Mouse (Mus musculus) neural tube, embryonic 10.5 days (tissue): ENCODE results near the gene Palm3.
A peak's percentile ranks its signal among the peaks of the same experiment; 100 is the strongest.
"Not testable (repeated sequence)": the region's sequence is repeated elsewhere in the genome, so short reads cannot be mapped to it uniquely, and the experiment has no call there.

Source experiments
- DNase-seq: peaks from one replicate; pipeline ENCODE4 v3.0.0-alpha.2; 2017; ENCODE audit warnings: low spot score; ENCODE audit errors: extremely low spot score

Palm3 gene

DNA sequence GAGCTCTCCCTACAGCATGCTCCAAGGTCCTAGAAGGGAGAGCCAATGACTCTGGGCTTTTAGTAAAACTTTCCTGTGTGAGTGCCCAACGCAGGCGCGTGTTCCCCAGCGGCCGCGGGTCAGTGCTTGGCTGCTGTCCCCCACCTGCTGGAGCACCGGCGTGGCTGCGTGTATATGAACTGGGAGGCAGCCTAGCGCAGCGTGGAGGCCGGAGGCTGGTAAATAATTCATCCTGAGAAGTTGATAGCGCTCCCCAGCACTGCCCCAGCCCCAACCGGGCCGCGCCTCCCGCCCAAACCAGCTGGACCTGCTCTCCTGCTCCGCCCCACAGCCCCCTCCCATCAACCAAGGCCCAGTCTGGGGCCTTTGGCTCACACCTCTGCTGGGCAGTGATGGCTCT is at the start of gene Palm3:
Gene Palm3, plus strand, starts transcription at position 376 of the 400 bp plus-strand sequence.
- no peak for DNase-seq

DNA sequence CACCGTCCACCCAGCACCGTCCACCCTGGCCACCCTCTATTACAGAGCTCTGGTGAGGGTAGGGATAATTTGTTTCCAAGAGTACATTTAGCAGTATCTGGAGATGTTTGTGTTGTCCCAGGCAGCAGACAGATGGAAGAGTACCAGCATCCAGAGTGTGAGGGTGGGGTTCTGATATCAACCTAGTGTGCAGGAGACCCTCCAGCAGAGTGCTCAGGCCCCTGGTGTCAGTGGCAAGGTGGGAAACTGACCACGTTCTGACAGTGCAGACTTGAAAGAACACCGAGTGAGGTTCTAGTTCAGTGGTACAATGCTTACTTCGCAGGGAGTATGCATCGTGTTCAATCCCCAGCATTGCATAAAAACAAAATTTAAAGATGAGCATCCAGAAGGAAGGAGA is 49.6 kb upstream of the Palm3 start:
- DNase-seq, result no peak

DNA sequence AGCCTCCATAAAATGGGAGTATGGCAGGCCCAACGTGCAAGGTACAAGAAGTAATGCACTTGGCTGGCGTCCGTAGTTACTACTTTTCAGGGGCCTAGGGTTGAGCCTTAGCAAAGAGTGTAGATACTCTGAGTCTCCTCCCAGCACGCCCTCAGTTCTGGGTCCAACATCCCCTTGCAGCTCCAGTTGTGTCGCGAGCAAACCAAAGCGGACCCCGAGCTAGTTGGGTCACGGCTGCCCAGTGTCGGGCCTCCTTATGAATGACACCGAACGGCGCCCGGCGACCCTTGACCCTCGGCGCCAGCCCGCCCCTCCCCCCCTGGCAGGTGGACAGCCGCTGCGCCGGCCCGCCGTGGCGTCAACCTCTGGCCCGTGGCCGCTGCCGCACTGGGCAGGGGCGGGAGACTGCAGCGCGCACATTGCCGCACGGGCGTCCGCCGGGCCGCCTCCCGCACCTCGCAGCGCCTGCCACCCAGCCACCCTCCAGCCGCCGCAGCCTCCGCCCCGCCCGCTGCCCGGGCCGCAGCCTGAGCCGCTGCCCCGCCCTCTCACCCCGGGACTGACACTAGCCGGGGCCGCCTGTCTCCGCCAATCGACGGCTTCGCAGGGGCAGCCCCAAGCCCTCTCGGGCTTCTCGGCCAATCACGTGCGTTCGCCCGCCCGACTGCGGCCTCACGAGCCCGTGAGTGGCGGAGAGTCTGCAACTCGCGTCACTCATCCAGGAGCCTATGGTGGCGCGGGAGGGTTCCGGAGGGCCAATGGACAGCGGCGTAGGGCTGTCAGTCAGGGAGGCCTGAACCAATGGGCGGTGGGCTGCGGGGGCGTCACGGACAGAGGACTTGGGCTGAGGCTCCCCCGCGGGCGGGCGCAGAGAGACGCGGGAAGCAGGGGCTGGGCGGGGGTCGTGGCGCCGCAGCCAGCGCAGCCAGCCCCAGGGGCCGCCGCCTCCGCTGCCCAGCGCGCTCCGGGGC is 48.8 kb upstream of the Palm3 start, which contains the start of gene Prkaca:
Gene Prkaca, plus strand, starts transcription at position 844 of the 971 bp plus-strand sequence.
- peak; percentile 97 for DNase-seq

DNA sequence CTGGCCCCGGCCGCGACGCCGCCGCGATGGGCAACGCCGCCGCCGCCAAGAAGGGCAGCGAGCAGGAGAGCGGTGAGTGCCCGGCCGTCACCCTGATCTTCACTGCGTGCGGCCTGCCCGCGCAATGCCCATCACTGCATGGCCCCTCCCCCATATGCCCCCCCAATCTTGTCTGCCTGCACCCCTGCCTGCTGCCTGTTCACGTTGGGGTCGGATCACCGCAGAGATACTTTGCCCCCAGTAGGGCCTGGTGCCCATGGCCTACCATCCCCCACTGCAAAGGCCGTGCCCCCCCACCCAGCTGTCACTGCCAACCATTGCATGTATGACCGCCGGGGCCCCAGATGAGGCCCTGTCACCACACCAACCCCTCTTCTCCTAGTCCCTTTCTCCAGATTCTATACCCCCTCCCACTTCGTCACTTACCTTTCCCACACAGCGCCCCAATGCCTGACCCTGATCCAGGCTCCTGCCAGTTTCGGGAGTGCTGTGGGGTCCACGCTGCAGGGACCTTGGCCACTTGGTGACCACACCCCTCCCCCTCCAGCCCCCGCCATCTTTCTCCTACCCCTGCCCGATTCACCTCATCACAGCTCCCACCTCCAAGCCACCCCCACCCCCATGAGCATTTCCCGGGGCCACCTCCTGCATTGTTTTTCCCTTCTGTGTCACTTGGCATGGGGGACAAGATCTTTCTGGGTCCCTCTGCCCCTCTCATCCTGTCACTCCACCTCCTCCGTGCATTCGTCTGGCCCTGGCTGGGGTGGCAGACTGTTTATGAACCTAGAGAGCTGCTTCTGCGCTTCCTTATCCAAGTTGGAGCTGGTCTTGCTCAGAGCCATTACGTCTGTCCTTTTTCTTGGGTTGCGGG is 47.9 kb upstream of the Palm3 start:
- DNase-seq, result no peak

DNA sequence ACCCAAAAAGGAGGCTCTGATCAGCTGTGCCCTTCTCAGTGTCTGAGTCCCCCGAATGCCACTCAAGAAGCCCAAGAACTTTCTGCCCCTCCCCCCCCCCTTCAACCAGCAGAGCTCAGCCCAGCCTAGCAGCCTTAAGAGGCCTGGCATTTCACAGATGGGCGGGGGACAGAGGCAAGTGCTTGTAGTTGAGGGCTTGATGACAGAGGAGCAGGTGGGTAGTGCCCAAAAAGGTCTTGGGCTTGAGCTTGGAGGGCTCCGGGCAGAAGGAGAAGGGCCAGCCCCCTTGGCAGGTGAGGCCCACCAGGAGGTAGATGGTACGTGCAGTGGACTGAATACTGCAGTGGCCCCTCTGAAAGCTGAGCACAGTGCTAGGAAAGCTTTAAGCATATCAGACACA is 46.8 kb upstream of the Palm3 start:
- DNase-seq, result no peak

DNA sequence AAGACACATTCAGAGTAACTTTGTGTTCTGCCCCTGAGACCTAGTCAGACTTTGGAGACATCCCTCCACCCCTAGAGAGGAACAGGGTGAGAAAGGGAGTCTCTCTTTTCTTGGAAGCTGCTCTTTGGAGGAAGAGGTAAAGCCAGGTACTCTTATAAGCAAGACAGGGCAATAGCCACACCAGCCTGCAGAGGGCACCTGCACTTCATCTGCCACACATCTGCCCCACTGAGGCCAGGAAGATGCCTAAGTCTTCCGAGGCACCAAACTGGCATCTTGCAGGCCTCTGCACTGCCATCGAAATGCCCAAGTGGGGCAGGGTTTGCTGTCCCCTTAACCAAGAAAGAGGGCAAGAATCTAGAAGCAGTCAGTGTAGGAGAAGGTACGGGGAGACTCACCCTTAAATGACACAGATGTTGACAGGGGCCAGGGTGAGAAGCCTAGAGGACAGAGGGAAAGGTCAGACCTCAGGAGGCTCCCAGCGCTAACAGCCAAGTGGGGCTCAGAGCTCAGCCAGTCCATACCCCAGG is 45.1 kb upstream of the Palm3 start:
- DNase-seq, result no peak

DNA sequence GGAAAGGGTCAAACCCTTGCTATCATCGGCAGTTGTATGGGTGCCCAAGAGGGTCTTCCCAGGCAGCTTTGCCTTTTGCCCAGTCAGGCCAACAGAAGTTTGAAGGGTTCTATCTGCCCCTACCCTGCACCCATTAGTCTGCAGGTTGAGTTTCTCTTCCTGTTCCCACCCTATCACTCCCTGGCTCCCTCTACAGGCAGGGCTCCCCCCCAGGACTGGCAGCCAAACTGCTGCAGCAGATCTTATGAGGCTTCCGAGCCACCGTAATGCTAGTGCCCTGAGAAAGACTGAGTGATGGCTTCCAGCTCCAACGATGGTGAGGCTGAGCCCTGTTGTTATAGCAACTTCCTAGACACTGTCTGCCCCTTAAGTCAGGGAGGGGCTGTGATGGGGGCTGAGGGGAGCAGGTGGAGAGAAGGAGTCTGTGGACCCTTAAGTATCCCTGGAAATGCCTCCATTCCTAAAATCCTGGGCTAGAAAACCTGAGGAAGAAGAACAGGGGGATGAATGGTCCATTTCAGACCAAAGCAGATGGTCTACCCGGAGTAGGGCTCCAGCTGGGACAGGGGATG is 44.4 kb upstream of the Palm3 start:
- DNase-seq, result no peak

DNA sequence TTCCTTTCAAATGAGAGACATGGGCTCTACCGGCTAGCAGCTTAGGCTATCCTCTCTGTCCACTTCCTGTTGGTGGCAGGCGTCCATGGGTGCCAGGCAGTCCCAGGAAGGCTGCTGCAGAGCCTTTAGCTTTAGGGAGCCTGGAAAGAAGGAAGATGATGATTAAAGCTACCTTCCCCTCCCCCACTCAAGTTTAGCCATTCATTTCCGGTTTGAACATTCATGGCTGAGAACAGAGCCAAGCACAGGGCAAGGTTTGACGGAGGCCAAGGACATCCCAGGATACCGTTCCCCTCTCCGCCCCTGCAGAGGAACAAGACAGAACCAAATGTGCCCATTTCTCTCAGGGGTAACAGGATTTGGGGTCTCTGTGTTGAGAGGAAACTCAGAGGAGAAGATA is 43.6 kb upstream of the Palm3 start:
- no peak for DNase-seq

DNA sequence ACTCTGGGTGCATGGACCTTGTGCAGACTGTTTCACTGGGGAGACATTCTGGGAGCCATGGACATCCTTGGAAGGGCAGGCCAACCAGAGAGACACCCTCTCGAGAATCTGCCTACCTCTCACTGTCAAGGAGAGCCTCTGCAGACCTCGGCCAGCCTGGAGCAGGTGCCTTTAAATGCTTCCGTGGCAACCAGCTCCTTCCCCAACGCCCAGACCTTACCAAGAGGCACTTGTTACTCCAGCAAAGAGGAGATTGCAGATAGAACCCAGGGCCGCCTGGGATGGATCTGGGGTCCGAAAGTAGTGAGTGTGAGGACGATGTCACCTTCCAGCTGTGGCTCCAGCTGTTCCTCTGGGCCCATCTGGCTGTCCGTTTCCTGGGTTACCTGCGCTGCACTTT is 43.1 kb upstream of the Palm3 start:
- no peak for DNase-seq

DNA sequence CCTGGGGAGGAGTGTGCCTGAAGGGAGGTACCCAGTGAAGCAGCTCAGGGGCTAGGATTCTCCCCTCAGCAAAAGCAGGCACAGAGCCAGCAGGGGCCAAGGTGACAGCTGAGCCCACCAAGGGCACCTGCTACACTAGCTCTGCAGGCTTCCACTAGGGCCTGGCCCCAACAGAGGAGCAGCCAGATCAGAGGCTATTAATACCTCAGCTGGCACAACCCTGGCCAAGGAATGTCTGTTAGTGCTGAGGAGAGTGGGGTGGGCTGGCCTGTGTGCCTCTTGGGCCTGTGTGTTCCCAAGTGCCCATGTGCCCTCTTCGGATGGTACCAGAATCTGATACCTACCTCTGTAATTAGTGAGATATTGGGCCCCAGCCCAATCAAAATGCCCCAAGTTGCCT is 41.0 kb upstream of the Palm3 start:
- DNase-seq, result no peak

DNA sequence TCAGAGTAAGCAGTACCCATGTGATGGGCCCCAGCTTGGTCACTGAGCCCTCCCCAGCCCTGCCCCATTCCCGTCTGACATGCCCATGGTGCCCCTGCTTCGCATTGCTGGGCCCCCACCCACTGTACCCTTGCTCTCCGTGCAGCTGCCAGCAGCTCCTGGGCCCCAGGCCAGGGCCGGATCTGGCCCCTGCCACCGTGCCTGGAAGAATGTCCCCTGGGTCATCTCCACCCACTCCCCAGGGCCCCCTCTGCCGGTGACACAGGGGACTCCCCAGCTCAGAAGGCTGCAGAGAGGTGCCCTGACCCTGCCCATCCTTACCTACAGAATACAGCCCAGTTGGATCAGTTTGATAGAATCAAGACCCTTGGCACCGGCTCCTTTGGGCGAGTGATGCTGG is 40.4 kb upstream of the Palm3 start:
- DNase-seq, result no peak

DNA sequence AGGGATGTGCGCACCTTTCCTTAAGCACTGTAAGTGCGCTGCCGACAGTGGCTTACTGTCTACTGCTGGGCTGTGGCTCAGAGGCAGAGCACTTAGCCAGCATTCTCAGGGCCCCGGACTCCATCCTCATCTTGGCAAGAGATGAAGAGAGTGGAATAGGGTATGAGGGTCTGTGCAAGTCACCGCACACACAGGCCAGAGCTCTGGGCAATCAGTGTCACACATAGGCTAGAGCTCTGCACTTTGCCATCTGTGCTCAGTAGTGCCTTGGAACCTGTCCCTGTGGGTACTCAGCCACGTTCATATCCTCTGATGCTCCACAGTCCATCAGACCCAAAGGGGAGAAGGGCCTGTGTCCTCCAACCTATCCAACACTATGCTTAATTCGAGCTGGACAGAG is 39.7 kb upstream of the Palm3 start:
- no peak for DNase-seq

DNA sequence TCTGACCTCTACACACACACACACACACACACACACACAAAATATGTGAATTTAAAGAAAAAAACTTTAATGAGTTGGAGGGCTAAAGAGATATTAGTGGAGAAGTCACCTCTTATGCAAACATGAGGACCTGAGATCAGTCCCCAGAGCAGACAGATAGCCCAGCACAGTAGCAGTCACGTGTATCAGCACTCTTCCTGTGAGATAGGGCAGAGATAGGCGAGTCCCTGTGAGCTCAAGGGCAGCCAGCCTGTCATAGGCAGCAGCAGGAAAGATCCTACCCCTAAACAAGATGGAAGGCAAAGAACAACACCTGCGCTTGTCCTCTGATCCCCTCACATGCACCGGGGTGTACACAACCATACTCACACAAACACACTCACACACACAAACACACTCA is 38.8 kb upstream of the Palm3 start:
- no peak for DNase-seq

DNA sequence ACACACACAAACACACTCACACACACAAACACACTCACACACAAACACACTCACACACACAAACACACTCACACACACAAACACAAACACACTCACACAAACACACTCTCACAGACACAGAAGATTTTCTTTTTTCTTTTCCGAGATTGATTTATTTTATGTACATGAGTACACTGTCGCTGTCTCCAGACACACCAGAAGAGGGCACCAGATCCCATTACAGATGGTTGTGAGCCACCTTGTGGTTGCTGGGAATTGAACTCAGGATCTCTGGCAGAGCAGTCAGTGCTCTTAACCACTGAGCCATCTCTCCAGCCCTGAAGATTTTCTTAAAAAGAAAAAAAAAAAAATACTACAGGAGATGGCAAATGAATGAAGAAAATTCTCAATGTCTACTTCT is 38.0 kb upstream of the Palm3 start:
- not testable (repeated sequence) for DNase-seq

DNA sequence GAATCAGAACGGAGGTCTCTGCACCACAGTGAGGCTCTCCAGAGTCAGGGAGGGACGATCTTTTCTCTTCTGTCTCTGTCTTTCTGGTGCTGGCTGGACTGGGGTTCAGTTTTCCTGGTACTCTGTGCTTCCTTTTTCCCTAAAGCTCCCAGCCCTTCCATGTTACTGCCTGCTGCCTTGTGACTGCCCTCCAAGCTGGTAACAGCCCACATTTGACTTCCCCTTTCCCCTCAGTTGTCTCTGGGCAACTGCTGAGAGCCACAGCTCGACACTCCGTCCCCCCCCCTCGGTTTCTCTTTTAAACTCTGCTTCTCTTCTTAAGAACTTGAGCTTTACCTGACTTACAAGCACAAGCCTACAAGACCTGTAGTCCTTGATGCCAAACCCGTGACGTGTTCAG is 32.0 kb upstream of the Palm3 start:
- DNase-seq, result no peak

DNA sequence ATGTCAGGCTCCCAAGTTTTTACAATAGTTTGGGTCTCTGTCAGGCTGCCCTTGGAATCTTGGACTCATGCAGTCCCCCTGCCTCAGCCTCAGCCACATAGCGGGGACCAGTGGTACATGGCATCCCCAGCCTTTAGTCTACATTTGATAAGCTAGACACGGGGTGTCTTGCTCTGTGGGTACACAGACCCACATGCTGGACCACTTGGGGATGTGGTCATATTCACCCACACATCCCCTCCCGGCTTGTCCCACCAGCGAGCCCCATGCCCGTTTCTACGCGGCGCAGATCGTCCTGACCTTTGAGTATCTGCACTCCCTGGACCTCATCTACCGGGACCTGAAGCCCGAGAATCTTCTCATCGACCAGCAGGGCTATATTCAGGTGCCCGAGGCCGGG is 31.1 kb upstream of the Palm3 start:
- no peak for DNase-seq

DNA sequence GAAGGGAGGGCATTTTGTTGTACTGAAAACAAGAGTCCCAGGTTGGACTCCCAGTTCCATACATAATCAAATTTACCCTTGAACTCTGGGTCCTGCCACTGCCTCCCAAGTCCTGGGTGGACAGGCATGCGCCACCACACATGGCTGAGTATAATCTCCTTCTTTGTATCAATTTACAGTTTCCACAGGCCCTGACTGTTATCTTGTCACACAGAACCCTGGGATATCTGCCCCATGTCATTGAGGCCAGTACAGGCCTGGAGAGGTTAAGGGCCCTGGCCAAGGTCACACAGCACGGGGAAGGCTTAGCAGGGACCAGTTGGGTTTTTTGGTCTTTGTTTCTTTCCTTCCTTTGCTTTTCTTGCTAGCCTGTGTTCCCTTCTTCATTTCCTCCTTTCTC is 28.8 kb upstream of the Palm3 start:
- no peak for DNase-seq

DNA sequence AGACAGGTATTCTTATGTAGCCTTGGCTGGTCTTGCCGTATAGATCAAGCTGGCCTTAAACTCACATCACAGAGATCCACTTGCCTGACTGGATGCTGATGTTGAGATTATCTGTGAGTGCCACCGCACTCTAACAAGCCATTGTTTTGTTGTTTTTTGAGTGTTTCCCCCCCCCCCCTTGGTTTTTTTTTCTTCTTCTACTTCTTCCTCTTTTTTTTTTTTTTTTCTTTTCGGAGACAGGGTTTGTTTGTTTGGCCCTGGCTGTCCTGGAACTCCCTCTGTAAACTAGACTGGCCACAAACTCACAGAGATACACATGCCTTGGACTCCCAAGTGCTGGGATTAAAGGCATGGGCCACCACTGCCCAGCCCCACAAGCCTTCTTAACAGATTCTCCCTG is 27.2 kb upstream of the Palm3 start:
- DNase-seq, result no peak

DNA sequence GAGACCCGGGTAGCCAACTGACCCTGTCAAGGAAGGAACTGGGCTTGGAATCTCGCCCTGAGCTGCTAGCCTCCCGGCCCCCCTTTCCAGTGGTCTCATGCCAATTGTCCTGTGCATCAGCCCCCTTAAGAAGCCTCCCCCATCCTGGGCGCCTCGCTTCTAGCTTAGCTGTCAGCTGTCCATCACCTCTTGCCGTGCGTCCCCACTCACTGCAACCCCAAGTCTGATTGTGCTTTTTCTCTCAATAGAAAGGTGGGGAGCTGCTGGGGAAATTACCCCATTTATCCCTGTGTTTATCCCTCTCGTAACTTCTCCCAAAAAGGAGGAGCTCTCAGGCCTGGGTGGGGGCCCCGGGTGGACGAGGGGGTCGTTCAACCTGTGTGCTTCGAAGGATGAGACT is 25.3 kb upstream of the Palm3 start:
- DNase-seq, result no peak

DNA sequence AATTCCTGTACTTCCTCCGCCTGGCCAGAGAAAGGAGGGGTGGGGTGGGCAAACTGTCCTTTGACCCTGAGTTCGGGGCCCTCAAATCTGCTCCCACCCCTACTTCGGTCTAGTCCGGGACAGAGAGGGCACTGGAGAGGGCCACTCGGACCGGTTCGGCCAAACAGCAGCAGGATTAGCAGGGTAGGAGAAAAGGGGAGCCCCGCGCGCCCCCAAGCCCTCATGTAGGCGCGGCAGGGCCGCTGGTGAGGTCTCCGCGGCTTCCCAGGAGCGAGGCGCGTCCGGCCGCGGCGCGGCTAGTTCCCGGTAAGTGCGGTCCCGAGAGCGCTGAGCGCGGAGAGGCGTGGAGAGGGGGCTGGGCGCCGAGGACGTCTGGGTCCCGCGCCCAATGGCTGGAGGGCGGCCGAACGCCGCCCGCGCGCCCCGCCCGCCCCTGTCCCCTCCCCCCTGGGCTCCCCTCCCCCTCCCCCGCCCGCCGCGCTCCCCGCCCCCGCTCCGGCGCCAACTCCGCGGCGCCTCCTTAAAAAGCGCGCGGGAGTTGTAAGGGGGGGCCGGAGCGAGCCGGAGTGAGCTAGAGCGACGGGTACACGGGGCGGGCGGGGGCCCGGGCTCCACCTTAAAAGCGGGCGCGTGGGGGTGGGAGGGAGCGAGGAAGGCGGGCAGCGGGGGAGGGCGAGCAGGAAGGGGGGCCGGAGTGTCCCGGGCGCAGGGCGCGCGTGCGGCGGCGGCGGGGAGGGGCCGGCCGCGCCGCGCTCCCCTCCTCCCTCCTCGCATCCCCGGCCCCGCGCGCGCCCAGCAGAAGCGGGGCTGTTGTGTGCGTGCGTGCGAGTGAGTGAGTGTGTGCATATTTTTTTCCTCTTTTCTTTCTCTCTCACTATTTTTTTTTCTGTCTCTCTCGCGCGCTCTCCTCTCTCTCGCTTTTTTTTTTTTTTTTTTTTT is 24.4 kb upstream of the Palm3 start:
- DNase-seq, result peak; percentile 85
